14 mouse cellular contexts compared by ENCODE assay signal in genomic region chr11:111754735-111755134, GRCm38 (mm10).
"Had no signal": no experiment of that assay in that cellular context is flagged by ENCODE, and none has a peak within 500 bp of the region (broad histone marks: within the 10 kb centered on the region; RNA-seq: fewer than 3 reads in every experiment).

No protein-coding gene starts in this region.

- H3K36me3 ChIP-seq: midbrain, embryonic 10.5 days; midbrain, embryonic 13.5 days; midbrain, embryonic 15.5 days; neural tube, embryonic 12.5 days; stomach, embryonic 15.5 days had no signal

- H3K4me2 ChIP-seq: lung, embryonic 14.5 days; midbrain, embryonic 13.5 days; midbrain, embryonic 15.5 days; neural tube, embryonic 12.5 days; stomach, embryonic 15.5 days had no signal

- H3K4me1 ChIP-seq: midbrain, embryonic 10.5 days; midbrain, embryonic 13.5 days; midbrain, embryonic 15.5 days; neural tube, embryonic 12.5 days; stomach, embryonic 15.5 days had no signal

- ATAC-seq: midbrain, embryonic 13.5 days; midbrain, embryonic 15.5 days had no signal

- H3K4me3 ChIP-seq: midbrain, embryonic 10.5 days; midbrain, embryonic 13.5 days; midbrain, embryonic 15.5 days; neural tube, embryonic 12.5 days; stomach, embryonic 15.5 days had no signal

- H3K9me3 ChIP-seq: midbrain, embryonic 10.5 days; midbrain, embryonic 13.5 days; midbrain, embryonic 15.5 days; neural tube, embryonic 12.5 days; stomach, embryonic 15.5 days had no signal

- H3K9ac ChIP-seq: lung, embryonic 14.5 days; midbrain, embryonic 13.5 days; midbrain, embryonic 15.5 days; neural tube, embryonic 12.5 days; stomach, embryonic 15.5 days had no signal

- H3K27ac ChIP-seq: midbrain, embryonic 10.5 days; midbrain, embryonic 13.5 days; midbrain, embryonic 15.5 days; neural tube, embryonic 12.5 days; stomach, embryonic 15.5 days; stomach, postnatal 0 days had no signal

- DNase-seq: lung, adult 18-20 months; lung, embryonic 14.5 days; lung, postnatal 10 days; lung, postnatal 4 days; right cerebral cortex, postnatal 14 days; thymus, adult 2 months; thymus, postnatal 25 days; thymus, postnatal 4 days had no signal

- H3K27me3 ChIP-seq: midbrain, embryonic 13.5 days; midbrain, embryonic 15.5 days; neural tube, embryonic 12.5 days; stomach, embryonic 15.5 days had no signal
